Mouse (Mus musculus): ENCODE results near the gene Lhfp. TPM values are rescaled to one million over a fixed set of nuclear protein-coding genes. Genes with fewer than 3 reads are reported as not detected.
"Not testable (repeated sequence)": the region's sequence is repeated elsewhere in the genome, so short reads cannot be mapped to it uniquely, and the experiment has no call there.

The Lhfp gene
- polyA plus RNA-seq, 1 experiment from 2014 or later, result 82.4 TPM

GRCm38 (mm10) chr3:53230562-53230961, 189.2 kb downstream of the Lhfp start:
- no peaks in the 10 kb centered on the region for H3K9me3 ChIP-seq
- H3K36me3 ChIP-seq, result no peaks in the 10 kb centered on the region
- no peak overlapping the region for H3K9ac ChIP-seq
- H3K4me2 ChIP-seq, result no peak overlapping the region
- H3K4me3 ChIP-seq, result no peak overlapping the region
- 62% methylated on average over 3 of the region's 3 CpGs for WGBS
- no peak for ATAC-seq (ENCODE audit: borderline replicate concordance, extremely low read depth, low FRiP score, low TSS enrichment)
- no peaks in the 10 kb centered on the region for H3K27me3 ChIP-seq
- no peak overlapping the region for H3K27ac ChIP-seq
- H3K4me1 ChIP-seq, result peaks cover 9% of the 10 kb centered on the region

- H3K9me3 ChIP-seq, result no peaks in the 10 kb centered on the region
- H3K4me1 ChIP-seq, result peaks cover 4% of the 10 kb centered on the region; the same call in 1 of the 2 replicates
- no peaks in the 10 kb centered on the region for H3K27me3 ChIP-seq
- WGBS, result 35% methylated on average over 3 of the region's 3 CpGs
- no peak overlapping the region for H3K27ac ChIP-seq
- H3K36me3 ChIP-seq, result no peaks in the 10 kb centered on the region
- ATAC-seq (ENCODE audit: borderline replicate concordance, extremely low read depth, low FRiP score, low TSS enrichment), result no peak
- no peak overlapping the region for H3K9ac ChIP-seq
- no peak overlapping the region for H3K4me3 ChIP-seq
- no peak overlapping the region for H3K4me2 ChIP-seq
Measured at GRCm38 (mm10) chr3:53231112-53231511, 189.8 kb downstream of the Lhfp start.

GRCm38 (mm10) chr3:53232411-53232810, 191.1 kb downstream of the Lhfp start:
- not testable (repeated sequence) for H3K27me3 ChIP-seq; H3K4me1 ChIP-seq; H3K4me3 ChIP-seq; H3K27ac ChIP-seq; H3K9ac ChIP-seq; H3K36me3 ChIP-seq; H3K9me3 ChIP-seq; ATAC-seq (ENCODE audit: borderline replicate concordance, extremely low read depth, low FRiP score, low TSS enrichment); H3K4me2 ChIP-seq
- WGBS, result 81% methylated on average over 9 of the region's 9 CpGs

- H3K4me1 ChIP-seq, result no peaks in the 10 kb centered on the region
- no peaks in the 10 kb centered on the region for H3K9me3 ChIP-seq
- no peaks in the 10 kb centered on the region for H3K27me3 ChIP-seq
- no peak overlapping the region for H3K4me2 ChIP-seq
- ATAC-seq (ENCODE audit: borderline replicate concordance, extremely low read depth, low FRiP score, low TSS enrichment), result no peak
- H3K27ac ChIP-seq, result no peak overlapping the region
- H3K9ac ChIP-seq, result no peak overlapping the region
- H3K36me3 ChIP-seq, result no peaks in the 10 kb centered on the region
- no peak overlapping the region for H3K4me3 ChIP-seq
Measured at GRCm38 (mm10) chr3:53234689-53235088, 193.4 kb downstream of the Lhfp start.

- Histone ChIP-seq H3K36me3 (no peaks in the 10 kb centered on the region), H3K4me1 (no peaks in the 10 kb centered on the region), H3K4me2 (no peak overlapping the region), H3K27ac (no peak overlapping the region), H3K9me3 (no peaks in the 10 kb centered on the region), H3K9ac (no peak overlapping the region), H3K27me3 (no peaks in the 10 kb centered on the region), H3K4me3 (no peak overlapping the region)
- no peak for ATAC-seq (ENCODE audit: borderline replicate concordance, extremely low read depth, low FRiP score, low TSS enrichment)
- WGBS, result 77% methylated on average over 4 of the region's 4 CpGs
Measured at GRCm38 (mm10) chr3:53236471-53236870, 195.1 kb downstream of the Lhfp start.

GRCm38 (mm10) chr3:53240150-53240549, 198.8 kb downstream of the Lhfp start:
- ATAC-seq (ENCODE audit: borderline replicate concordance, extremely low read depth, low FRiP score, low TSS enrichment), result no peak
- Histone ChIP-seq H3K9me3 (no peaks in the 10 kb centered on the region), H3K4me1 (no peaks in the 10 kb centered on the region), H3K9ac (no peak overlapping the region), H3K27me3 (no peaks in the 10 kb centered on the region), H3K4me3 (no peak overlapping the region), H3K27ac (no peak overlapping the region), H3K36me3 (no peaks in the 10 kb centered on the region), H3K4me2 (no peak overlapping the region)
- 86% methylated on average over 3 of the region's 3 CpGs for WGBS

- Histone ChIP-seq H3K36me3 (no peaks in the 10 kb centered on the region), H3K27ac (no peak overlapping the region), H3K9ac (no peak overlapping the region), H3K27me3 (no peaks in the 10 kb centered on the region), H3K4me1 (no peaks in the 10 kb centered on the region), H3K4me3 (no peak overlapping the region), H3K9me3 (no peaks in the 10 kb centered on the region), H3K4me2 (no peak overlapping the region)
- ATAC-seq (ENCODE audit: borderline replicate concordance, extremely low read depth, low FRiP score, low TSS enrichment), result no peak
- WGBS, result 71% methylated on average over 9 of the region's 9 CpGs
Measured at GRCm38 (mm10) chr3:53245571-53246208, 204.4 kb downstream of the Lhfp start.

GRCm38 (mm10) chr3:53247102-53247501, 205.8 kb downstream of the Lhfp start:
- WGBS, result 74% methylated on average over 3 of the region's 3 CpGs
- no peak overlapping the region for H3K4me3 ChIP-seq
- H3K4me2 ChIP-seq, result no peak overlapping the region
- H3K9ac ChIP-seq, result no peak overlapping the region
- H3K9me3 ChIP-seq, result no peaks in the 10 kb centered on the region
- no peaks in the 10 kb centered on the region for H3K4me1 ChIP-seq
- ATAC-seq (ENCODE audit: borderline replicate concordance, extremely low read depth, low FRiP score, low TSS enrichment), result no peak
- H3K36me3 ChIP-seq, result no peaks in the 10 kb centered on the region
- no peak overlapping the region for H3K27ac ChIP-seq
- no peaks in the 10 kb centered on the region for H3K27me3 ChIP-seq

GRCm38 (mm10) chr3:53248158-53248874, 207.0 kb downstream of the Lhfp start:
- WGBS, result 58% methylated on average over 10 of the region's 10 CpGs
- no peak for ATAC-seq (ENCODE audit: borderline replicate concordance, extremely low read depth, low FRiP score, low TSS enrichment)
- Histone ChIP-seq H3K9me3 (no peaks in the 10 kb centered on the region), H3K4me3 (no peak overlapping the region), H3K4me1 (peaks cover 7% of the 10 kb centered on the region), H3K27me3 (no peaks in the 10 kb centered on the region), H3K9ac (no peak overlapping the region), H3K27ac (no peak overlapping the region), H3K36me3 (no peaks in the 10 kb centered on the region), H3K4me2 (no peak overlapping the region)

- H3K4me1 ChIP-seq, result peaks cover 13% of the 10 kb centered on the region
- H3K9me3 ChIP-seq, result no peaks in the 10 kb centered on the region
- ATAC-seq (ENCODE audit: borderline replicate concordance, extremely low read depth, low FRiP score, low TSS enrichment), result no peak
- H3K27me3 ChIP-seq, result no peaks in the 10 kb centered on the region
- no peak overlapping the region for H3K4me3 ChIP-seq
- WGBS, result 69% methylated on average over 5 of the region's 5 CpGs
- no peaks in the 10 kb centered on the region for H3K36me3 ChIP-seq
- no peak overlapping the region for H3K4me2 ChIP-seq
- no peak overlapping the region for H3K27ac ChIP-seq
- H3K9ac ChIP-seq, result no peak overlapping the region
Measured at GRCm38 (mm10) chr3:53252556-53252955, 211.2 kb downstream of the Lhfp start.

GRCm38 (mm10) chr3:53253223-53253832, 212.0 kb downstream of the Lhfp start:
- 46% methylated on average over 5 of the region's 5 CpGs for WGBS
- H3K4me2 ChIP-seq, result no peak overlapping the region
- ATAC-seq (ENCODE audit: borderline replicate concordance, extremely low read depth, low FRiP score, low TSS enrichment), result no peak
- no peaks in the 10 kb centered on the region for H3K9me3 ChIP-seq
- H3K36me3 ChIP-seq, result no peaks in the 10 kb centered on the region
- no peaks in the 10 kb centered on the region for H3K27me3 ChIP-seq
- H3K4me3 ChIP-seq, result no peak overlapping the region
- no peak overlapping the region for H3K27ac ChIP-seq
- peaks cover 16% of the 10 kb centered on the region for H3K4me1 ChIP-seq
- H3K9ac ChIP-seq, result no peak overlapping the region

- H3K27ac ChIP-seq, result peak overlapping the region; percentile 37; the same call in 1 of the 2 replicates
- ATAC-seq (ENCODE audit: borderline replicate concordance, extremely low read depth, low FRiP score, low TSS enrichment), result no peak; the same call in 1 of the 2 replicates
- 18% methylated on average over 7 of the region's 7 CpGs for WGBS
Measured at GRCm38 (mm10) chr3:53258657-53259158, 217.4 kb downstream of the Lhfp start.

More at GRCm38 (mm10) chr3:53258657-53259158, 217.4 kb downstream of the Lhfp start:
- Histone ChIP-seq H3K4me3 (no peak overlapping the region), H3K4me2 (peak overlapping the region; percentile 13; the same call in 1 of the 2 replicates), H3K9ac (no peak overlapping the region), H3K36me3 (no peaks in the 10 kb centered on the region), H3K9me3 (no peaks in the 10 kb centered on the region), H3K27me3 (no peaks in the 10 kb centered on the region), H3K4me1 (peaks cover 15% of the 10 kb centered on the region; the same call in 1 of the 2 replicates)

Measured in lung, embryonic 15.5 days (tissue).